Mouse (Mus musculus): ENCODE data around the gene Slc24a1. TPM values are rescaled to one million over a fixed set of nuclear protein-coding genes. Genes with fewer than 3 reads are reported as not detected.

Gene Slc24a1
- total RNA-seq, 2 experiments from 2014 or later: 0.10 to 0.13 TPM

Small RNAs within 50 kb of the gene (microRNA-seq; reads per million reads assigned to microRNA genes)
- gene Gm25640: not detected

Other genes starting within 250 kb of the Slc24a1 start
- gene Rab11a, start 213.8 kb downstream of the Slc24a1 start, total RNA-seq (2021): 100 to 1,000 TPM; 145 to 155 TPM
- gene Dennd4a, start 140.3 kb downstream of the Slc24a1 start, total RNA-seq (2021): 10 to 100 TPM; 10.9 to 13.1 TPM
- 10 to 100 TPM; 23.9 to 26.5 TPM for gene Ints14, start 9.3 kb upstream of the Slc24a1 start, total RNA-seq (2021)
- gene Hacd3, start 70.1 kb upstream of the Slc24a1 start, total RNA-seq (2021): 10 to 100 TPM; 18.2 to 20.1 TPM
- 100 to 1,000 TPM in 1 of 2 experiments, 10 to 100 TPM in 1; 85.3 to 103 TPM for gene Dpp8, start 80.8 kb upstream of the Slc24a1 start, total RNA-seq (2021)
- gene Igdcc4, start 149.9 kb upstream of the Slc24a1 start, total RNA-seq (2021): 100 to 1,000 TPM; 152 to 153 TPM
- gene Igdcc3, start 189.6 kb upstream of the Slc24a1 start, total RNA-seq (2021): under 1 TPM; 0.88 to 0.91 TPM
- 1 to 10 TPM; 8.3 to 9.1 TPM for gene Parp16, start 243.7 kb upstream of the Slc24a1 start, total RNA-seq (2021)